Mouse (Mus musculus) embryonic stem cell, embryonic (primary cell): ENCODE measurements around the gene Lrrc37a.
"Not testable (repeated sequence)": the region's sequence is repeated elsewhere in the genome, so short reads cannot be mapped to it uniquely, and the experiment has no call there.

Experiments
- CTCF ChIA-PET, 4 experiments: fragments of 300-600 bp in 2 of 4; fragments of 350-600 bp in 2 of 4; sonication (Branson Sonifier 250); formaldehyde crosslinking; loops; one replicate each; lab custom pipeline; 2022; ENCODE audit warnings: inconsistent platforms in 2 of 4; lab: Charles Lee
- POLR2A ChIA-PET, 4 experiments: fragments of 300-600 bp in 2 of 4; fragments of 350-600 bp in 2 of 4; sonication (Branson Sonifier 250); formaldehyde crosslinking; loops; one replicate each; lab custom pipeline; 2022; ENCODE audit warnings: antibody characterized with exemption in 4 of 4, inconsistent platforms in 1 of 4; lab: Charles Lee

Gene Lrrc37a

GRCm38 (mm10) chr11:103504497-103504896, at the start of gene Lrrc37a:
TSS of gene Lrrc37a (minus strand) at chr11:103504597.
- ChIA-PET POLR2A (no interaction called here), CTCF (interaction anchor here in 1 of 4 experiments (0.6 kb wide), 1 partner anchor 96 kb away, joined by 3 read pairs; no protein-coding TSS in a partner anchor)

- POLR2A ChIA-PET = interaction anchor here in 2 of 4 experiments (0.7 to 1.2 kb wide), 4 partner anchors 84 to 92 kb away, joined by 3 to 9 read pairs (median 6); no protein-coding TSS in a partner anchor
- CTCF ChIA-PET = not testable (repeated sequence)
Measured at GRCm38 (mm10) chr11:103534973-103535372, 30.6 kb upstream of the Lrrc37a start.

GRCm38 (mm10) chr11:103512111-103512510, 7.7 kb upstream of the Lrrc37a start:
- CTCF ChIA-PET = no interaction called here
- POLR2A ChIA-PET = interaction anchor here in 1 of 4 experiments (0.7 kb wide), 1 partner anchor 128 kb away, joined by 3 read pairs; no protein-coding TSS in a partner anchor

- POLR2A ChIA-PET = interaction anchor here (0.6 to 2.6 kb wide), 19 partner anchors 12 to 236 kb away, joined by 3 to 11 read pairs (median 4); partner anchors contain the start of genes Plekhm1 (in 3 of the 4) and Arhgap27 (in 1 of the 4)
- CTCF ChIA-PET = interaction anchor here (0.5 to 4.9 kb wide), 58 partner anchors 13 to 525 kb away, joined by 3 to 90 read pairs (median 4); partner anchors contain the start of genes Arhgap27 (in 1 of the 4) and Plekhm1 (in 1 of the 4)
Measured at GRCm38 (mm10) chr11:103464443-103464842, 40.0 kb downstream of the Lrrc37a start.

GRCm38 (mm10) chr11:103451105-103451504, 53.3 kb downstream of the Lrrc37a start:
- POLR2A ChIA-PET = interaction anchor here in 2 of 4 experiments (0.9 to 2.0 kb wide), 11 partner anchors 8 to 95 kb away, joined by 3 to 9 read pairs (median 4); partner anchors contain the start of gene Plekhm1 (in 1 of the 2)
- CTCF ChIA-PET = interaction anchor here in 2 of 4 experiments (0.5 to 1.0 kb wide), 5 partner anchors 10 to 99 kb away, joined by 3 to 4 read pairs (median 3); no protein-coding TSS in a partner anchor

- CTCF ChIA-PET = not testable (repeated sequence)
- POLR2A ChIA-PET = interaction anchor here in 3 of 4 experiments (0.6 to 2.0 kb wide), 6 partner anchors 9 to 109 kb away, joined by 3 to 9 read pairs (median 4); no protein-coding TSS in a partner anchor
Measured at GRCm38 (mm10) chr11:103449721-103450120, 54.7 kb downstream of the Lrrc37a start.

GRCm38 (mm10) chr11:103443678-103444077, 60.7 kb downstream of the Lrrc37a start:
- ChIA-PET CTCF (interaction anchor here in 2 of 4 experiments (0.6 to 1.4 kb wide), 4 partner anchors 21 to 41 kb away, joined by 3 to 10 read pairs (median 5); partner anchors contain the start of gene Plekhm1 (in 1 of the 2)), POLR2A (interaction anchor here in 3 of 4 experiments (0.6 to 3.2 kb wide), 41 partner anchors 8 to 678 kb away, joined by 3 to 29 read pairs (median 5); partner anchors contain the start of genes Plekhm1 (in 3 of the 3) and Hexim1 (in 2 of the 3))

- POLR2A ChIA-PET = no interaction called here
- CTCF ChIA-PET = no interaction called here
Measured at GRCm38 (mm10) chr11:103436282-103436681, 68.1 kb downstream of the Lrrc37a start.

- ChIA-PET CTCF (interaction anchor here in 2 of 4 experiments (1.2 to 1.4 kb wide), 4 partner anchors 39 to 93 kb away, joined by 3 to 11 read pairs (median 4); no protein-coding TSS in a partner anchor), POLR2A (interaction anchor here in 3 of 4 experiments (0.5 to 2.3 kb wide), 17 partner anchors 8 to 502 kb away, joined by 3 to 11 read pairs (median 4); partner anchors contain the start of genes Plekhm1 (in 3 of the 3), Hexim1 (in 2 of the 3) and Arhgap27 (in 1 of the 3))
Measured at GRCm38 (mm10) chr11:103425031-103425430, 79.4 kb downstream of the Lrrc37a start.

GRCm38 (mm10) chr11:103419667-103420066, 84.7 kb downstream of the Lrrc37a start:
- CTCF ChIA-PET = interaction anchor here in 1 of 4 experiments (1.0 to 1.8 kb wide), 3 partner anchors 45 to 136 kb away, joined by 3 to 7 read pairs (median 4); no protein-coding TSS in a partner anchor
- POLR2A ChIA-PET = interaction anchor here in 2 of 4 experiments (1.0 to 3.2 kb wide), 7 partner anchors 9 to 58 kb away, joined by 3 to 11 read pairs (median 3); no protein-coding TSS in a partner anchor

GRCm38 (mm10) chr11:103419226-103419625, 85.2 kb downstream of the Lrrc37a start:
- ChIA-PET CTCF (interaction anchor here in 1 of 4 experiments (1.0 to 1.8 kb wide), 3 partner anchors 45 to 137 kb away, joined by 3 to 7 read pairs (median 4); no protein-coding TSS in a partner anchor), POLR2A (interaction anchor here in 2 of 4 experiments (1.0 to 3.2 kb wide), 7 partner anchors 9 to 57 kb away, joined by 3 to 11 read pairs (median 3); no protein-coding TSS in a partner anchor)

GRCm38 (mm10) chr11:103413516-103413915, 90.9 kb downstream of the Lrrc37a start:
- ChIA-PET POLR2A (interaction anchor here in 3 of 4 experiments (0.5 to 3.3 kb wide), 22 partner anchors 10 to 544 kb away, joined by 3 to 36 read pairs (median 5); partner anchors contain the start of genes Arhgap27 (in 1 of the 3), Hexim1 (in 1 of the 3) and Nsf (in 1 of the 3)), CTCF (interaction anchor here in 1 of 4 experiments (0.6 to 2.4 kb wide), 4 partner anchors 10 to 466 kb away, joined by 3 to 10 read pairs (median 6); no protein-coding TSS in a partner anchor)

- ChIA-PET CTCF (interaction anchor here (1.0 to 2.4 kb wide), 11 partner anchors 8 to 89 kb away, joined by 3 to 14 read pairs (median 4); no protein-coding TSS in a partner anchor), POLR2A (interaction anchor here in 3 of 4 experiments (0.6 to 3.3 kb wide), 73 partner anchors 9 to 1861 kb away, joined by 3 to 55 read pairs (median 4); partner anchors contain the start of genes Hexim1 (in 3 of the 3), Arf2 (in 1 of the 3), Arhgap27 (in 1 of the 3) and Kif18b (in 1 of the 3))
Measured at GRCm38 (mm10) chr11:103412950-103413423, 91.4 kb downstream of the Lrrc37a start.

GRCm38 (mm10) chr11:103411981-103412949, 92.1 kb downstream of the Lrrc37a start, which contains the start of gene Plekhm1:
TSS of gene Plekhm1 (minus strand) at chr11:103412687.
- ChIA-PET CTCF (interaction anchor here (0.7 to 2.4 kb wide), 15 partner anchors 8 to 90 kb away, joined by 3 to 14 read pairs (median 4); no protein-coding TSS in a partner anchor), POLR2A (interaction anchor here in 3 of 4 experiments (0.5 to 3.3 kb wide), 83 partner anchors 9 to 1860 kb away, joined by 3 to 55 read pairs (median 4); partner anchors contain the start of genes Hexim1 (in 3 of the 3), Kif18b (in 2 of the 3), Arf2 (in 1 of the 3) and Arhgap27 (in 1 of the 3))

- CTCF ChIA-PET = interaction anchor here in 2 of 4 experiments (0.5 to 2.4 kb wide), 6 partner anchors 9 to 330 kb away, joined by 3 to 10 read pairs (median 6); no protein-coding TSS in a partner anchor
- POLR2A ChIA-PET = interaction anchor here in 3 of 4 experiments (0.5 to 3.6 kb wide), 15 partner anchors 8 to 1335 kb away, joined by 3 to 55 read pairs (median 5); partner anchors contain the start of genes Arhgap27 (in 1 of the 3) and Hexim1 (in 1 of the 3)
Measured at GRCm38 (mm10) chr11:103411301-103411700, 93.1 kb downstream of the Lrrc37a start.

- ChIA-PET CTCF (interaction anchor here in 2 of 4 experiments (1.4 to 1.5 kb wide), 2 partner anchors 12 kb away, joined by 4 to 5 read pairs; no protein-coding TSS in a partner anchor), POLR2A (interaction anchor here in 3 of 4 experiments (0.6 to 4.2 kb wide), 14 partner anchors 9 to 293 kb away, joined by 3 to 22 read pairs (median 3); partner anchors contain the start of gene Hexim1 (in 2 of the 3))
Measured at GRCm38 (mm10) chr11:103408880-103409279, 95.5 kb downstream of the Lrrc37a start.
